Mouse (Mus musculus) forebrain, embryonic 13.5 days (tissue): ENCODE measurements around the gene Dscaml1. TPM values are rescaled to one million over a fixed set of nuclear protein-coding genes. Genes with fewer than 3 reads are reported as not detected.
A peak's percentile ranks its signal among the peaks of the same experiment; 100 is the strongest.

Experiments
- ATAC-seq: fragments of 200-750 bp; cut with Nextera tagmentation; 2 replicates; pipeline ENCODE4 v1.8.0; 2017
- H3K27ac ChIP-seq: fragments of 300-500 bp; sonication (generic); 2 replicates; pipeline ENCODE4 v1.5.1; 2015; ENCODE audit warnings: inconsistent platforms, mild to moderate bottlenecking, moderate library complexity
- H3K27me3 ChIP-seq: fragments of 300-500 bp; sonication (generic); 2 replicates; pipeline ENCODE4 v1.6.1; 2015; ENCODE audit warnings: mild to moderate bottlenecking, inconsistent platforms
- H3K36me3 ChIP-seq: fragments of 300-500 bp; sonication (generic); 2 replicates; pipeline ENCODE4 v1.6.1; 2015; ENCODE audit warnings: mild to moderate bottlenecking, inconsistent platforms; ENCODE audit not compliant: poor library complexity, severe bottlenecking
- H3K4me1 ChIP-seq: fragments of 300-500 bp; sonication (generic); 2 replicates; pipeline ENCODE4 v1.6.1; 2015; ENCODE audit warnings: inconsistent platforms
- H3K4me2 ChIP-seq: fragments of 300-500 bp; sonication (generic); 2 replicates; pipeline ENCODE4 v1.6.1; 2015; ENCODE audit warnings: inconsistent platforms, mild to moderate bottlenecking, moderate library complexity
- H3K4me3 ChIP-seq: fragments of 300-500 bp; sonication (generic); 2 replicates; pipeline ENCODE4 v1.5.1; 2015; ENCODE audit warnings: mild to moderate bottlenecking, inconsistent platforms
- H3K9ac ChIP-seq: fragments of 300-500 bp; sonication (generic); 2 replicates; pipeline ENCODE4 v1.6.1; 2015; ENCODE audit warnings: mild to moderate bottlenecking, inconsistent platforms
- H3K9me3 ChIP-seq: fragments of 300-500 bp; sonication (generic); replicated peaks from 2 replicates; pipeline ENCODE4 v1.6.1; 2016; ENCODE audit warnings: inconsistent platforms
- WGBS: fragments of 180-500 bp; shearing (Covaris S2); methylation state at CpG from one replicate; pipeline ENCODE4 v1.1.7; 2015; 5-methylcytosine and 5-hydroxymethylcytosine counted together
- polyA plus RNA-seq: library from polyadenylated mRNA; unstranded; fragments of >200 nt; fragmentation: Nextera tagmentation; extraction: Ambion mirVana; gene quantifications from 2 replicates; pipeline ENCODE4 v1.2.1, GENCODE M21; 2015

Dscaml1 gene
- polyA plus RNA-seq, 1 experiment from 2014 or later, result 9.6 TPM

DNA sequence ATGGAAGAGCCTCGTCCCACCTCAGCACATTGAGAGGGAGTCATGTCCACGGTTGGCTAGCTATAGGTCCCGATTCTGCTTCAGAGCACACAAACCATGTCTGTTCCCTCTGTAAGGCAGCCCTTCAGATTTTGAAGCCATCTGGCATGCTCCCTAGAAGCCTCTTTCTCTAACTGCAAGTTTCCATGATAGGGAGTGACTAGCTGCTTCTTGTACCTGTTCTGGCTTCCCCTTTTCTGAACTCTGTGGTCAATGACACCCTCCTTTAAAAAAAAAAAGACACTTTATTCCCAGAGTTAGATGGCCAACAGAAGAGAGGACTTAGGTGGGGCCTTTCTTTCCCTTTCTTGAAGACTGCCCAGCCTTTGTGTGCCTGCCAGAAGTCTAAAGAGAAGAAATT, 130.5 kb downstream of the Dscaml1 start:
- Histone ChIP-seq H3K4me2 (no peak overlapping the region), H3K9me3 (no peaks in the 10 kb centered on the region), H3K27ac (no peak overlapping the region), H3K9ac (no peak overlapping the region), H3K4me1 (peaks cover 24% of the 10 kb centered on the region), H3K4me3 (no peak overlapping the region), H3K36me3 (no peaks in the 10 kb centered on the region), H3K27me3 (no peaks in the 10 kb centered on the region)
- ATAC-seq, result no peak
- WGBS, result 91% methylated on average over 3 of the region's 3 CpGs

DNA sequence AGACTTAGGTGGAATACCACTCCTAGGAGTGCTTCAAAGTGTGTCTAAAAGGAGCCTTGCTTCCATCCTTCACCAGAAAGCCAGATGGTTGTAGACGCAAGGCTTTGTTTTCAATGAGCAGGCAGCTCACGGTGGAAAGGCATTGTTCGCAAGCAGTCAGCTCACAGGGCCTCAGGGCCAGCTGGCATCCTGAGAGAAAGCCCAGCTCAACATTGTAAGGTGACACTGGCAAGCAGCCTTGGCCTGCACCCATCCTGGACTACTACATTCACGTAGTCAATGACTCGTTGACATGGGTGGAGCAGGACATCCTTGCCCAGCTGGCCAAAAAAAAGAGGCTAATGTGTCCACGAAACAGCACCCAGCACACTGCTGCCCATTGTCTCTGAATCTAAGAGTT, 134.6 kb downstream of the Dscaml1 start:
- no peak for ATAC-seq
- 61% methylated on average over 6 of the region's 6 CpGs for WGBS
- no peak overlapping the region for H3K9ac ChIP-seq
- no peak overlapping the region for H3K4me2 ChIP-seq
- no peaks in the 10 kb centered on the region for H3K36me3 ChIP-seq
- no peaks in the 10 kb centered on the region for H3K27me3 ChIP-seq
- H3K4me1 ChIP-seq, result peaks cover 12% of the 10 kb centered on the region
- H3K9me3 ChIP-seq, result no peaks in the 10 kb centered on the region
- peak overlapping the region; percentile 14 for H3K27ac ChIP-seq
- H3K4me3 ChIP-seq, result no peak overlapping the region

DNA sequence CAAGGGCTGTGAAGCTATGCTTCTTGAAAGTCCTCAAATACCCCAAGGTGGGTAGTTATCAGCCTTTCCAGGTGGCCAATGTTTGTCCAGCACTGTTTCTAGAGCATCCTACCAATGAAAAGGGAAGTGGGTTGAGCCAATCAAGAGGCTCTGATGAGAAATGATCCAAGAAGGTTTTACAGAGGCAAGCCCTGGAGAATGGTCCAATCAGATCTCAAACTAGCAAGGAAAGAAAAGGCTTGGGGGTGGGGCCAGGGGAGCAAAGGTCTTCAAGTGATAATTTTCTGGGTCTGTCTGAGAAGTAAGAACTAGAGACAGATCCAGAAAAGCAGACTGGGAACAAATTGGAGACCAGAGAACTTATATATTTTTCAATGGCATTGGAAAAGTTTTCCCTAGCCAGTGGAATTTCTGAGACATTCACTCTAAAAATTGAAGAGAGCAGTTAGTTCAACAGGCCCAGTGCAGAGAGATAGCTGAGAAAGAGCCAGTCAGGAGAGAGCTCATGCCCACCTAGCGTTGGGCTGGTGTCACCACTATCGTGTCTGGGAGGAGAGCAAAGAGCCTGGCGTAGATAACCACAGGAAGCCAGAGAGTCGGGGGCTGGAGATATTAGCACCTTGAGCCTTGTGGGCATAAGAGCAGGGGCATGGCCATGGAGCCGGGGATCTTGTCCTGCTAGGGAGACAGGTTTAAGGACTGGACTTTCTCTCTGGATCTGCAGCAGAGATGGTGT, 140.6 kb downstream of the Dscaml1 start:
- Histone ChIP-seq H3K4me1 (peaks cover 6% of the 10 kb centered on the region; the same call in 1 of the 2 replicates), H3K27ac (no peak overlapping the region), H3K27me3 (no peaks in the 10 kb centered on the region), H3K9me3 (no peaks in the 10 kb centered on the region), H3K36me3 (no peaks in the 10 kb centered on the region), H3K4me3 (no peak overlapping the region), H3K4me2 (no peak overlapping the region), H3K9ac (no peak overlapping the region)
- no peak for ATAC-seq
- 89% methylated on average over 5 of the region's 5 CpGs for WGBS

DNA sequence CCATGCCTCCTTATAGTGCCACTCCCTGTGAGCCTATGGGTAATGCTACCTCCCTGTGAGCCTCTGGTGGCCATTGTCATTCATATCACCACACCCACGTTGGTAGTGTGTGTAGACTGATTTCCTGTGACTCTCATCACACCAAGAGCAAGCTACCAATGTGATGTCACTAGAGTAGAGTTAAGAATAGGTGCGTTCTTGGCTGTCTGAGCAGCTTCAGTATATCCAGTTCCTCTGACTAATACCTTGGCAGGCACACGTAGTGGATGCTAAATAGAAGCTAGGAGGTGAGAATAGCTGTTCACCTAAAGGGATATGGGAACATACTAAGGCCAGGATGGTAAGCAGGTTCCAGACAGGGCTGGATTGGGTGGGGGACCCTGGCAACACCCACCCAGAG, 143.3 kb downstream of the Dscaml1 start:
- H3K27me3 ChIP-seq, result no peaks in the 10 kb centered on the region
- no peaks in the 10 kb centered on the region for H3K36me3 ChIP-seq
- 72% methylated on average over 3 of the region's 3 CpGs for WGBS
- no peak for ATAC-seq
- no peak overlapping the region for H3K9ac ChIP-seq
- no peaks in the 10 kb centered on the region for H3K9me3 ChIP-seq
- no peak overlapping the region for H3K4me3 ChIP-seq
- H3K27ac ChIP-seq, result no peak overlapping the region
- no peak overlapping the region for H3K4me2 ChIP-seq
- peaks cover 24% of the 10 kb centered on the region for H3K4me1 ChIP-seq

DNA sequence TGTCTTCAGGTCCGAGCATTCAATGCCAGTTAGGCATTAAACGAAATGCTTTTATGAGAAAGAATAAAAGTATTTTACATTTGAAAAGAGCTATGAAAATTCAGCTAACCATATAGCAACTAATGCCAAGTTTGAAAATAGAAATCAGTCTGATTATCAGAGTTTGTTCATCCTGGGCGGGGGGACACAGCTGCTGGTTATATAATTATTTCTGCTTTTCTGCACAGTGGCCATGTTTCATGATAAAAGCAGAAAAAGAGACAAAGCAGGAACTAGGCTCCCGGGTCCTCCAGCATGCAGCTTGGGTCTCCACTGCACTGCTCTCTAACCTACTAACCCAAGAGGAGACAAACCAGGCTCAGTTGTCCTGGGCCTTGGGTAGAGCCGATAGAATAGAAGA, 143.9 kb downstream of the Dscaml1 start:
- Histone ChIP-seq H3K9me3 (no peaks in the 10 kb centered on the region), H3K4me3 (no peak overlapping the region), H3K27me3 (no peaks in the 10 kb centered on the region), H3K9ac (no peak overlapping the region), H3K4me1 (peaks cover 24% of the 10 kb centered on the region), H3K36me3 (no peaks in the 10 kb centered on the region), H3K27ac (peak overlapping the region; percentile 5; the same call in 1 of the 2 replicates), H3K4me2 (no peak overlapping the region)
- no peak for ATAC-seq
- 80% methylated on average over 5 of the region's 5 CpGs for WGBS

DNA sequence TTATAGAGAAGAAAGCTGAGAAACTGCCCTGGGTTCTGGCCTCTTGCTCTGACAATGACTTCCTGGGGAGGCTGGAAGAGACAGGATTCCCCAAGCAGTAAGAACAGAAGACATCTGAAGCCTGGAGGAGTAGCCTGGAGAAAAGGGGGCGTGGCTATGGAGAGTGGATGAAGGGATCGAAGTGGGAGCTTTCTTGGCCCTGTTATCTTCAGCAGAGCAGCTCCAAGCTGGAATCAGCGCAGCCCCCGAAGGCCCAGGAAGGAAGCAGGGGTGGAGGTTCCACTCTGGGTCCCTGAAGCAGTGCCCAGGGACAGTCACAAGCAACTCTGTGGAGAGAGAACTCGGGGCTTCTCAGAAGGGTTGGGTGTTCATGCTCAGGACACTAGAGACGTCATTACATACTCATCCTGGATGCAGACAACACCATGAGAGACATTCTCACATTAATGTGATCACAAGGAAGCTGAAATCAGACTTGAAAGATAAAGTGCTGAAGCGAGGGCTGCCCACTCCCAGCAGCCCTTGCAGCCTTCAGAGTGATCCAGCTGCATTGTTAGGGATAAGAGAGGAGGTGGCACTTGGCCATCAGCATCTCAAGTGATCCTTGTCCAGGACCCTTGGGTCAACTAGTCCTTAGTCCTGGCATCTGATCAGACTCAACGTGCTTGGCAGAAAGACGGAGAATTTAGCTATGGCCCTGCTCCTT, 146.5 kb downstream of the Dscaml1 start:
- no peak for ATAC-seq
- H3K36me3 ChIP-seq, result no peaks in the 10 kb centered on the region
- no peaks in the 10 kb centered on the region for H3K27me3 ChIP-seq
- WGBS, result 41% methylated on average over 9 of the region's 9 CpGs
- peaks cover 24% of the 10 kb centered on the region for H3K4me1 ChIP-seq
- no peak overlapping the region for H3K4me3 ChIP-seq
- no peak overlapping the region for H3K9ac ChIP-seq
- no peak overlapping the region for H3K27ac ChIP-seq
- no peaks in the 10 kb centered on the region for H3K9me3 ChIP-seq
- H3K4me2 ChIP-seq, result no peak overlapping the region

DNA sequence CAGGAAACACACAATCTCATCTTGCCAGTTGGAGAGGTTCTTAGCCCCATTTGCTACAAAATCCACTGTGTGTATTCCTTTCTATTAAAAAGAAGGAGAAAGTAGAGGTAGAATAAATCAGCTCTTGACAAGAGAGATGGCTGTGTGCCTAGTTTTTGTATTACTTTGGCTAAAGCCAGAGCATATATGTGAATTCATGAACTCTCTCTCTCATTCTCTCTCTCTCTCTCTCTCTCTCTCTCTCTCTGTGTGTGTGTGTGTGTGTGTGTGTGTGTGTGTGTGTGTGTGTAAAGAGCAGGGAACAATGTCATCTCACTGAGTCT, 147.0 kb downstream of the Dscaml1 start:
- peaks cover 24% of the 10 kb centered on the region for H3K4me1 ChIP-seq
- no peaks in the 10 kb centered on the region for H3K36me3 ChIP-seq
- no peak overlapping the region for H3K4me2 ChIP-seq
- H3K27ac ChIP-seq, result no peak overlapping the region
- H3K9me3 ChIP-seq, result no peaks in the 10 kb centered on the region
- no peak for ATAC-seq
- H3K4me3 ChIP-seq, result no peak overlapping the region
- no peaks in the 10 kb centered on the region for H3K27me3 ChIP-seq
- no peak overlapping the region for H3K9ac ChIP-seq

DNA sequence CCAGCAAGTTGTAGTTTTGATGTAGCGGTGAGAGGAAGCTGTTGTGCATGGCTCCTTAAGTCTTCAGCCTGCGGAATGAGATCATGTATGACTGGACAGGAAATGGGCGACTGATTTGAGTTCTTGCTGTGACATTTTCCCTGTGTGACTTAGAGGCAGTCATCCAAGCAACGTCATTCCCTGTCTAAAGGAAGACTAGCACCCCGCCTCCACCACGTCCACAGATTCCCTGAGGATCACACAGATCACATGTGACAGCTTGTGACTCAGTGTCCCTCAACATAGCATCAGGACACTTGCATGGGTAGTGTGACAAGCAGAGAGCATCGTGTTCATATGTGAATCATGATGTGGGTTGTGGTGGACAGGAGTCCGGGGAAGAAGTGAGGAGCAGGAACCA, 147.6 kb downstream of the Dscaml1 start:
- no peak overlapping the region for H3K9ac ChIP-seq
- H3K4me1 ChIP-seq, result peaks cover 24% of the 10 kb centered on the region
- WGBS, result 89% methylated on average over 8 of the region's 8 CpGs
- no peaks in the 10 kb centered on the region for H3K9me3 ChIP-seq
- H3K4me3 ChIP-seq, result no peak overlapping the region
- H3K36me3 ChIP-seq, result no peaks in the 10 kb centered on the region
- H3K27ac ChIP-seq, result no peak overlapping the region
- no peaks in the 10 kb centered on the region for H3K27me3 ChIP-seq
- H3K4me2 ChIP-seq, result no peak overlapping the region
- ATAC-seq, result no peak

DNA sequence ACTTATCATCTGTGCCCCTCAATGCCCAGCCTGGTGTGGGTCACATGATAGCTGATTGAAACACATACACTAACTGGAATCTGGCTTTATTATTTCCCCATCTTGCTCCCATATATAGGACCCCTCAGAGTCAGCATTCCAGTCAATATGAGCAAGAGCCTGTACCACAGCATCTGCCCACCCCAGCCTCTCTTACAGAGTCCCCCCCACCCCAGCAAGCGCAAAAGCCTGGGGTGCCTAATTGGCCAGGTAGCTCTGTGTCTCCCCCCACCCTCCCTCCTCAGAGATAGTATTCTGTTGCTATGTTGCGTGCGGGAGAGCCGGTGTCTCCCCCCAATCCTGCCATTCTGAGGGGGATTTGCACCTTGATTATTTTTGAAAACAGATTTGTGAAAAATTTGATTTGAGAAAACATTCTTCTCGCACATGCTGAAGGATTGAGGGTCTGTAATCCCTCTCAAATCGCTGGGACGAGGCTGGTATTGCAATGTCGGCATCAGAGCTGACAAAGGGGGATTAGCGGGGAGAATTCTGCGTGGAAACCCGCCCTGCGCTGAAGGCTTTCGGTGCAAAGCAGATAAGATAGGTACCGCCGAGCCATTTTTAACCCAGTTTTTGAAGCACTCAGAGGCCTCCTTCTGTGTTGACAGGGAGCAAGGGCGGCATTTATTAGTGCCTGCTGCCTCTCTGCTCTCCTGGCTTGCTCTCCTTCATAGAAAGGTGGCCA, 153.8 kb downstream of the Dscaml1 start:
- H3K27ac ChIP-seq, result peak overlapping the region; percentile 40
- H3K36me3 ChIP-seq, result no peaks in the 10 kb centered on the region
- no peaks in the 10 kb centered on the region for H3K9me3 ChIP-seq
- H3K4me3 ChIP-seq, result no peak overlapping the region
- peaks cover 8% of the 10 kb centered on the region; the same call in 1 of the 2 replicates for H3K4me1 ChIP-seq
- H3K9ac ChIP-seq, result no peak overlapping the region
- 59% methylated on average over 16 of the region's 16 CpGs for WGBS
- no peak overlapping the region for H3K4me2 ChIP-seq
- H3K27me3 ChIP-seq, result no peaks in the 10 kb centered on the region
- no peak for ATAC-seq

DNA sequence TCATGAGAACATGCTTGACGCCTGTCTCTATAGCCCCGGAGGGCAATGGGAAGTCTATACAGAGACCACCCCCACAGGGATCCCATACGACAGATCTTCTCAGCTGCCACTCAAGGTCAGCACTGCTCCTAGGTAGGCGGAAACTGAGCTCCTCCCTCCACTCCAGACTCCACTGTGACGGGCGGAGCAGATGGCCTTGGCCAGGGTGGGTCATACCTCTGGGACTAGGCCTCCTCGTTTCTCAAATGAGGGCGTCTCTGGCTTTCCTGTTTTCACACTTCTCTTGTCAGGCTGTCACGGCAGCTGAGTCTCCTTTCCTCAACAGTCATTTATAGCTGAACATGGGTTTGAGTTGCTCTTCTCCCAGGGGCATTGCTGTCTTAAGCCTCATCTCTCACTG, 160.0 kb downstream of the Dscaml1 start:
- no peaks in the 10 kb centered on the region for H3K27me3 ChIP-seq
- H3K27ac ChIP-seq, result peak overlapping the region; percentile 1; the same call in 1 of the 2 replicates
- H3K4me1 ChIP-seq, result peaks cover 23% of the 10 kb centered on the region
- ATAC-seq, result no peak
- no peaks in the 10 kb centered on the region for H3K36me3 ChIP-seq
- WGBS, result 75% methylated on average over 9 of the region's 9 CpGs
- no peaks in the 10 kb centered on the region for H3K9me3 ChIP-seq
- H3K4me2 ChIP-seq, result no peak overlapping the region
- H3K9ac ChIP-seq, result no peak overlapping the region
- no peak overlapping the region for H3K4me3 ChIP-seq

DNA sequence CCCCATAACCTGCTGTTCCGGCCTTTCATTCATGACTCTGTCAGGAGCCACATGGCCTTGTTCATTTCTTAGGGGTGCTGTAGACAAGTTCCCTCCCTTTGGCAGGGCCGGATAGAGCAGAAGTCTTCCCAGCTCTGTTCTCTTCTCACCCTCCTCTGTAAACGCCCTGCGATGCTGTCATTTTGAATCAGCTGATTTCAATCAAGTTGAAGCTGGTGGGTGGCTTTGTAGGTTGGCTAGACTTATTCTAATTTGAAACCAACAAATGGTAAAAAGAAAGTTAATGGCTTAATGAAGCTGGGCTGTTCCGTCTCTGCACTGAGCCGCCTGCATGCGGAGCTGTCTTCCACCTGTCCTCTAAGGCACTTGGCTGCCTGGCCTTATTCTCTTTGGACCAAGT, 161.3 kb downstream of the Dscaml1 start:
- no peaks in the 10 kb centered on the region for H3K9me3 ChIP-seq
- H3K4me1 ChIP-seq, result peaks cover 30% of the 10 kb centered on the region
- WGBS, result 72% methylated on average over 7 of the region's 7 CpGs
- H3K27me3 ChIP-seq, result no peaks in the 10 kb centered on the region
- H3K36me3 ChIP-seq, result no peaks in the 10 kb centered on the region
- ATAC-seq, result no peak
- H3K9ac ChIP-seq, result no peak overlapping the region
- no peak overlapping the region for H3K4me2 ChIP-seq
- H3K27ac ChIP-seq, result no peak overlapping the region; the same call in 1 of the 2 replicates
- H3K4me3 ChIP-seq, result no peak overlapping the region

DNA sequence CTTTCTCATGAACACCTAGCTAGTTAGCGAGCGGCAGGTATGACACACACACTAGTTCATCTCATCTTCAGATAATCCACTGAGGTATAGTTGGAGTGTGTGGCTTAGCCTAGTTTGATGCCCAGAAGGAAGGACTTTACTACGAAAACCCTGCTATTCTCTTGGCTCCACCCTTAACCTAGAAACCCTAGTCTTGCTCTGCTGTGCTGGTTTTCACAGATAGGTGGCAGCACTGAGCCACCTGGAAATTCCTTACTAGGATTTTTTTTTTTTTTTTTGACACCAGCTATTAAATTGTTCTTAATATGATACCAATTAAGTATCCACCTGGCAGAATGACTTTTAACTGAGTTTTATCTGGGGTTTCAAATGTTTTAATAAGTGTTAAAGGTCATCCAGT, 163.4 kb downstream of the Dscaml1 start:
- H3K9me3 ChIP-seq, result no peaks in the 10 kb centered on the region
- WGBS, result 73% methylated on average over 3 of the region's 3 CpGs
- H3K36me3 ChIP-seq, result no peaks in the 10 kb centered on the region
- no peaks in the 10 kb centered on the region for H3K27me3 ChIP-seq
- ATAC-seq, result no peak
- H3K4me1 ChIP-seq, result peaks cover 36% of the 10 kb centered on the region
- H3K27ac ChIP-seq, result no peak overlapping the region
- H3K4me3 ChIP-seq, result no peak overlapping the region
- H3K9ac ChIP-seq, result no peak overlapping the region
- no peak overlapping the region for H3K4me2 ChIP-seq
